Mouse (Mus musculus) gastrocnemius, postnatal 10 days (tissue): ENCODE data around the gene Robo2. TPM values are rescaled to one million over a fixed set of nuclear protein-coding genes. Genes with fewer than 3 reads are reported as not detected.
A peak's percentile ranks its signal among the peaks of the same experiment; 100 is the strongest.

Source experiments
- DNase-seq: peaks from one replicate; pipeline ENCODE4 v3.0.0; 2021; ENCODE audit warnings: mixed read lengths
- long read RNA-seq, 2 experiments: library from polyadenylated mRNA; stranded (forward); transcript quantifications; one replicate each; pipeline ENCODE4 v2.0.0; 2021
- total RNA-seq, 2 experiments: library from RNA; stranded (reverse); gene quantifications; 2 replicates each; pipeline ENCODE4 v1.2.3; 2021

The Robo2 gene
- total RNA-seq: 10 to 100 TPM in 1 of 2 experiments, 1 to 10 TPM in 1; 5.0 to 10.3 TPM
- long read RNA-seq, experiment 1: 0 reads
- long read RNA-seq, experiment 2: 0 reads

DNA sequence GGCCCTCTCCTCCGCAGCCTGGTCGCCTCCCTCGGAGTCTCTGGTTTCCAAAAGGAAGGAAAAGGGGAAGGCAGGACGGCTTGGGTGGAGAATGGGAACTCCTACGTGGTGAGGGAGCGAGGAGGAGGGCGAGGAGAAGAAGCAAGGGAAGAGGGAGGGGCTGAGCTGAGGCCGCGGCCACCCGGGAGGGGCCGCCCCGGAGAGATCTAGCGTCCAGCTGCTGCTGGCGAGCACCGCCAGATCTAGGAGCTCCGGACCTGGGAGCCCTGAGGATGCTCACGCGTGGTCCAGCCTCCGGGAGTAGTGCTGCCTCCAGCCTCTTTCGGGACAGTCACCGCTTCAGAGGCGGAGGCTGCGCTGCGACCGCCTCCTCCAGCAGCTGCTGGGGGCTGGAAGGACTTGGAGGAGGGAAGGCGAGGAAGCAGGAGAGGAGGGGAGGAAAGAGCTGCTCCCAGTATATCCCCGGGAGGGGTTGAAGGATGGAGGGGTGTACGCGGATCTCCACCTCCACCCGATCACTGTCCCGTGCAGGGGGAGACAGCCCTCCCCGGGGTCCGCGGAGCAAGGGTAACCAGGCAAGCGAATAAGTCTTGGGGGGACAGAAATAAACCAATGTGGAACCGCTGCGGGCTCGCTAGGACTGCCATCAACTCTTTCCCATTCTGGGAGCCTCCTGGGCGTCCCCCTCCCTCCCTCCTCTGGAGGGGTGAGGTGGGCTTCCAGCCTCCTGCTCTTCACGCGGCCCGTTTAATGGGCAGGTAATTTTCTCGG is at the start of gene Robo2:
Gene Robo2, minus strand, starts transcription at position 345 of the 771 bp plus-strand sequence.
- DNase-seq: peak; percentile 49

DNA sequence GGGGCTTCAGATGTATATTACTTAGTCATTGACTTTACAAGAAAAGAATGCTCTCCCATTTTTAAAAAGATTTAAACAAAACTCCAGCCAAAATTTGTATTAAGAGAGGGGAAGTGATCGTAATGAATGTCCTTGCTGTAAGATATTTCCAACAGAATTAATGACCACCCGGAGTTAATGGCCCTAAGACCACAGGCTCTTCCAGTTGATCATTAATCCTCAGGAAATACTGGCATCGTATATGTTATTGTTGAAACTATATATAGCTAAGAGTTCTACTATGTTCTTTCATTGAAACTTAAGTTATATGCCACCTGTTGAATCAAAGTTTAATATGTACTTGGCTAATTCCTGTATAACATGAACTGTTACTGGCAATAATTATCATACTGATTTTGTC is 46.5 kb upstream of the Robo2 start:
- no peak for DNase-seq

DNA sequence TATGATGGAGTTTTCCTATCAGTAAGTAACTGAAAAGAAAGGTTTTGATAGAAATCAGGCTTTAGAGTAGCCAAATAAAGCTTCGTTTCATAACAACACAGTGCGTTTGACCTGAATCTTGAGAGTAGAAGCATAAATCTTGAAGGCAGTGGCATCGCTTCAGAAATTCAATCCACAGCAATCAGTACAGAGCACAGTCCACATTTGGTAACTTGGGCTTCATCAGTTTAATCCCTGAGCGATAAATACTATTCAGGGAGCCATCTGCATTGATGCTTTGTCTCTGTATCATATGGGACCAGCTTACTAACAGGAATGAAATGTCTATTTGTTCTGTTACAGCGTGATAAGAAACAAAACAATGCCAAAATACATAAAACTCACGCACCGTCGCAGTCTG is 46.1 kb upstream of the Robo2 start:
- no peak for DNase-seq

DNA sequence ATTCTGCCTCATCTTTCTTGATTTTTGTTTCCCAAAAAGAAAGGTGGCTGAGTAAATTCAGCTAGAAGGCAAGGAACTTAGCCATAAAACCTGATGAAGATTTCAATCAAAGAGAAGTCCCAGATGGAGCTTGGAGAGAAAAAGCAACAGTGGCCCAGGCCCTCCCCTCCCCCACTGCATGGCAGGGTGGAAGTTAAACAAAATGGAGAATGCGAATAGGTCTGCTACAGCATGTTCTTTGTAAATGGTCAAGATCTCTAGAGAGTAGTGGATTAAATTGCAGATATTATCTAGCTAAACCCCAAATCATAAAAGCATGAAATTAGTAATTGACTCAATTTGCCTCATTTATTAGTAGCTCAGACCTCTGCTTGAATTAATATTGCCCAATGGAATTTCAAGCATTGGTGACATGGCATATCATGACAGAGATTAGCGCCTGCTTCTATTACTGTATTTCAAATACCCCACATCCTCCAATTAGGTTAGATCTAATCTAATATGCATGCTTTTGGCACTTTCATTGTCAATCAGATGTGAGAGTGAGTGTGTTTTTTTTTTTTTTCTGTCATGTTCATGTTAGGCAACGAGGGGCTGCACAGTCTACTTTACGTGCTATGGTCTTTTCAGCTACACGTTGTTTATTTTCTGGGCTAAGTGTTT is 45.3 kb upstream of the Robo2 start:
- DNase-seq: no peak

DNA sequence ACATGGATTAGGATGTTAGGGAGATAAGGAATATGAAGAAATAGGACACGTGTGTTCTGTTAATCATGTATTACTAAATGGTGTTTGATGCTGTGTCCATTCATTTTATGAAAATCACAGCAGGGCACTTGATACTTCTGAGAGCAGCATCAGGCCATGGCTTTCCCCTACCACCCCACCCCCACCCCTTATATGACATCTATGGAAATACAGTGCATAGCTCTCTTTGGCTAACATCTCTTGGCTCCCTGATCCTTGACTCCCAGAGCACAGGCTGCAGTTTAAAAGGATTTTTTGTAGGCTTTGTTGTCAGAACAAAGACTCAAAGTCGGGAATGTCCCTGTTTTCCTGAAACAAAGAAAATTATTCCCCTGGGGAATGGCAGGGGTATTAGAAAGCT is 43.6 kb upstream of the Robo2 start:
- DNase-seq: no peak

DNA sequence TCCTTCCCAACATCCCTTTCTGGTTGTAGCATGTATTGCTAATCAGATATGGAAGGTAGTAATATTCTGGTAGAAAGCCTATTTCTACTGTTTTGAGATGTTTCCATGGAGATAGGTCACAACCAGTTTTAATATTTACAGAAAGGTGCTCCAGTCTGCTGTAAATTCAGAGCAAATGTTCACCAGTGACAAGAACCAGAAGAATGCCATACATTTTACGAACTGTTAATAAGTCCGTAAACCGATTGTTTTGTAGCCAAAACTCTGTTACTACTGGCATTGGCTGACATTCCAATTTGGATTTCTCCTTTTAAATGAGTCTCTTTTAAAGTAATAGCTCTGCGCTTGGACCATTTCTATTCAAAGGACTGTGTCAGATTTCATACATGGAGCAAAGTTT is 36.4 kb upstream of the Robo2 start:
- DNase-seq: no peak

DNA sequence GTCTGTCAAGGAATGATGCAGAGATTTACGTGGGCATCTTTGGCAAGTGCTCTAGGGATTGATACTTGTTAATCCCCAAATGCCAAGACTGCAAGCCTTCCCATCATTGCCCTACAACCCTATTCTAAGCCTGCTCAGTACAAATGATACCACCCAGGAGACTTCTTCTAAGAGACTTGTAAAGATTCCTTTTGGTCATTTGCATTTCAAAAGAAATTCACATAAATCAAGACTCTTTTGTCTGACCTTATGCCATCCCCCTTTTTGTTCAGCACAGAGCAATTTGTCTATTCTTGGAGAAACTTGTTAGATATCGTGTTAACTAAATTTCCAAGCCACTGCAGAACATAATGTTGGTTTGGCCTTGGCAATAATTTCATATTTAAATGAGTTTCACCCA is 15.4 kb upstream of the Robo2 start:
- DNase-seq: no peak

DNA sequence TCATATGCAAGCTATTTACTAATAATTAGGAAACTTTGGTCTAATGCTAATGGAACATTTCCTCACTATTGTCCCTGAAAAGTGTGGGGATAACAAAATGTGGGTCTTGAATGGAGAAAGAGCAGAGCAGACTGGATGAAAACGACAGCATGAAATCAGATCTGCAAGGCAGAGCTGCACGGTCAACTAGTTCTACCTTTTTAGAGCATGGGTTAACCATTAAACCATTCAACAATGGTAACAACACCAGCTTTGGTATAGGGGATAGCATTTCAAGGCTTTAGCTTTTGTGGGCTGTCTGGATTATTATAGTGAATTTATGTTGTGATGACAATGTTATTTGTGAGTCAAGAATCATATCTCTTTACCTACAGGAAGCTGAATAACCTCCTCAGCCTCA is 8.7 kb upstream of the Robo2 start:
- no peak for DNase-seq

DNA sequence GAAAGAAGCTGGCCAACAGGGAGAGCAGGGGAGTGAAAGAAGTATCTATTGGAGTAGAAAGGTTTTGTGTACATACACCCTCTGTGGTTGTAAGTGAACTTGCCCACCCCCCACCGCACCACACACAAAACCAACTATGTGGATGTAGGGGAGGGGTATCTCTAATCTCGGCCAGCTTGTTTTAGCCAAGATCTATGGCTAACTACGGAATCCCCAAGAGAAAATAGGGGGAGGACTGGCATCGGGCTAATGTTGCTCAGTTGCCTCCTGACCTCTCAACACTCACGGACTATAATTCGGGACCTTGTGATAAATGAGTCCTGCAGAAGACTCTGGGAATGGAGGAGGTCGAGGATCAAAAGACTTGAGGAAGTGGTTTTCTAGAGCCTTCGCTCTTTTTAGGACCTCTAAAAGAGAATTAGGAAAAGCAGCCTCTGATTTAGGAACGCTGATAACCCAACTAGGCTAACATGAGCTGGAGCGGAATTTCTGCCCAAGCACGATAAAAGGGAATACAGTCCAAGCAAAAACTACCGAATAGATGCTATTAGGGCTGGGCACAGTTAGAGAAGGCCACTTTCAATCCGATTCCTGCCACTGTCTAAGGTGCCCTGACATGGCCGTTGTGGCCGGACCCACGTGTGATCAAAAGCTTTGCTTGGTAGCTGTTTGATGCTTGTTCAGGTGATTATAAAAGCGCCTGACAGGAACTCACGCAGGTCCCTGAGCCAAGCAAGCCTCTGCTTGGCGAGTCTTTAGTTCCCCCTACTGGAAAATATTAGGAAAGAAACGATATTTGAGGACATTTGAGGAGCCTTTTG is 1.1 kb upstream of the Robo2 start:
- DNase-seq: peak; percentile 8

DNA sequence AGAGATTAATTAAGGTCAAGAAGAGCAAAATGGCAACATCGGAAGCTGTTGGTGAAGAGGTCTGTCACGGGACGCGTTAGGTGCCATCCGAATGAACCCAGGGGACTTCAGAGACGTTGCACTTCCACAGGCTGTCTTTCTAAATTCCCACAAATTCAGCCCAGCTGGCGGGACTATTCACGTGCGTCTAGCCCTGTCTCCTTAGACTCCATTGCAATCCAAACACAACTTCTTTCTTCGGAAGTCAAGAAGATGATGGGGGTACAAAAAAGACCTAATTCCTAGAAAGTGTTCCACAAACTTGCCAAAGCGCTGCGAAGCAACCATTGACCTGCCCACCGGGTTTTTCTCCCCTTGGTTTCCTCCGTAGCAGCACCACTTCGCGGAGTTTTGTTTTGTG is 604 bp downstream of the Robo2 start:
- peak; percentile 5 for DNase-seq

DNA sequence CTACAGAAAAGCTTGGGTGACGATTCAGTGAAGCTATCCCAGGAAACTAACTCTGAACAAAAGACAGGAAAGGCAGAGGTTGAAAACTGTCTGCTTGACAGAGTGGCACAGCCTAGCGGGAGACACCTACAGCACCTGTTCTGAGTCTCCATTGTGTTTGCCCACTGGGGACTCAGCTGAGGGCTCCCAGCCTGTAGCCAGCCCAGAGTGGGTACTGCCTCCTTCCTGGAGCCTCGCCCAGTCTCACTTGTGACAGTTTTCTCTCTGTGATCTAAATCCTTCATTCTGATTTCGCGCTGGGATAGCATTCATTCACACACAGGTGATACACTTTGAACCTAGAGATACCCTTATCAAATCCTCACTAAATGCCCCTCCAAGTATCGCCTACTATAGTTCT is 1.5 kb downstream of the Robo2 start:
- peak; percentile 12 for DNase-seq

DNA sequence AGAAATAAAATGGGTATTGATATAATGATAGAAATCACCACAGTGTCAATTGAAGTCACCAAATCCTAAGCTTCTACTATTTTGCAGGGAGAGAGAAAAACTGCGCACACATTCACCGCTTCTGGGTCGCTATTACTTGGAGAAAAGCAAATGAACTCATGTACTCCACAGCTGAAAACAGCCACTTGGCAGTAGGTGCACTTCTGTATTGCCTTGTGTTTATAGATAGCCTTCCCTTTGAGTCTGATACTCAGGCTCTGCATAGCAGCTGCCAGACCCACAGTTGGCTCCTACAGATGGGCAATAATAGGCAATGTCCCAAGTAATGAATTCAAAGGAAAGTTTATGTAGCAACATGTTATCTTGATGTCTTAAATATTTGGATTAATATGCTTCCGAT is 2.1 kb downstream of the Robo2 start:
- no peak for DNase-seq

DNA sequence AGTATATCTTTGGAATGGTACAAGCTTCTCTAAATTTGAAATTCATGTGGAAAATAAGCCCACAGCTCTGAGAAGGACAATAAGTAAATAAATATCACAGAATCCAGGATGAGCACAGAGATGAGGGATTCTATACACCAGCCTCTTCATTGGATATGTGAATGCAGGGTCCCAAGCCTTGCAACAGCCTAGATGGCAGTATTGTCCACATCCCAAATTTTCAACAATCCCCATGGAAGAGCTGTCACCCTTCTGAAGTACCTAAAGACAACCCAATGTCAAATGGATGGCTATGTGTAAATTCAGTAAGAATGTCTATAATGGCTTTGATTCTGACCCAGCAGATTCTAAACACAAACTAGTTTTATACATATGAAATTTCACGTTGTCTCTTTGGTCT is 3.1 kb downstream of the Robo2 start:
- DNase-seq: no peak

DNA sequence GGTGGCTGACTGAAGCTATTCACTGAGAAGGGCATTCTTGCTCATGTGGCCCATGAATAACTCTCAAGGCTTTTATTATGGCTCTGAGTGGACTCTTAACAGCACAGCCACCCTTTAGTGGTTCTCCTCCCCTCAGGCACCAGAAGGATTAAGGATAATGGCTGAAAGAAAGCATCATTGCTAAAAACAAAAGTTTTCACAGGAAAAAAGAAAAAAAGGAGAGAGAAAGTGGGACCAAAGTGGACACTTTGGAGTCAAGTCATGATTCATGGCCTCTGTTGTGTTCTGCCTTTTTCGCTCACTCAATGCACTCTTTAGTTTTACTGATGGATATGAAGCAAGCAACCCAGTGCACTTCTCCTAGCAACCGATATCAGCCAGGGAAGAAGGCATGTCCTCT is 14.3 kb downstream of the Robo2 start:
- DNase-seq: no peak

DNA sequence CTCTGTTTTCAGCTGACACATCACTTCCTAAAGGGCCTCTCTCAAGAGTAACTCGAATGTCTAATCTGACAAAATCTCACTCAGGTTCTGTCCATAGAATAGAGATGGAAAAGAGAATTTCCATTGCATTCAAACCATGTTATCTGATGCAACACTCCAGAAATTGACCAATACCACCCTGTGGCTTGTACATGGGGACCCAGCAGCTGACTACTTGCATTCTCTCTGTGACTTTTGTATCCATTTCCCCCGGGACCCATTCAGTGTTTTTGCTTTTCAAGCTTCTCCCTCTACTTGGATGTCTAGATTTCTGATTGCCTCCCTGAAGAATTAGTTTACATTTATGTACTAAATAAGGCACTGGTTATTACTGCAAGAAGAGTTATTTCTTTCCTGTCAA is 15.9 kb downstream of the Robo2 start:
- DNase-seq: no peak

DNA sequence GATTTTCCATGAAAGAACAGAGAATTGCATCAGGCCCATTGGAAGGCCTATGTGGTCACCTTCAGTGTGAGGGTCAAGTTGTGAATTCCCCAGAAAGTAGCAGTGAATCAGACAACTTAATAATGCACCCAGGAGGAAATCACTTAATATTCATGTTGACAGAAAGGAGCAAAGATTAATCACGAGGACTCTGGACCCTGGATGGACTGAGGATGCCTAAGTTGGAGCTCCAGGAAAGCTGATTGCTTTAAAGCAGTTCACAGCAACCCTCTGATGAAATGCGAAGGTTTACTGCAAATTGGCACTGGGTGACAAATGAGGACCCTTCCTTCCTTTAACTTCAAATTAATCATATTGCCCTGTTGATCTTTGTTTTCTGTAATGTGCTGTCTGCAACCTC is 32.2 kb downstream of the Robo2 start:
- no peak for DNase-seq

DNA sequence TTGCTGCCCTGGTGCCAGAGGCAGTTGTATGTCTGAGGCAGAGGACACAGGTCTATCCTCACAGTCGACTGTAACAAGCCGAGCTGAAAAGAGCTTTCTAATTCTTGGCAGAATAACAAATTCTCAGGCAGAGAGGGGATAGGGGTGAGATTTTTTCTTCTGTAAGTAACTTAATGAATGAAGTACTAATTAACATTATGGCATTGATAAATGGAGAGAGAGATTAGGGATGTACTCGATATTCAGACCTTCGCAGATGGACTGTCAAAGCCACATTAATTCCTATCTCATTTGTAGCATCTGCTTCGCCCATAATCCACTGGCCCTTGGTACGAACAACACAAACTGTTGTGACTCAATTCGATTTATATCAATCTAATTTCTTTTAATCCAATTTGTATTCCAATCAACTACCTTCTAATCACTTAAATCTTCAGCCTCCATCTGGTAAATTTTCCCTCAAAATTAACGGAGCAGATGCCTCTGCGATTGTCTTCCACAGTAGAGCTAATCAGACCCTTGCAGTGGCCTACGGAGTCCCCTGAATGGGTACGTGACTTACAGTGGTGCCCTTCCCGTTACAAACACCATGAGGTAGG is 36.2 kb downstream of the Robo2 start:
- DNase-seq: no peak

DNA sequence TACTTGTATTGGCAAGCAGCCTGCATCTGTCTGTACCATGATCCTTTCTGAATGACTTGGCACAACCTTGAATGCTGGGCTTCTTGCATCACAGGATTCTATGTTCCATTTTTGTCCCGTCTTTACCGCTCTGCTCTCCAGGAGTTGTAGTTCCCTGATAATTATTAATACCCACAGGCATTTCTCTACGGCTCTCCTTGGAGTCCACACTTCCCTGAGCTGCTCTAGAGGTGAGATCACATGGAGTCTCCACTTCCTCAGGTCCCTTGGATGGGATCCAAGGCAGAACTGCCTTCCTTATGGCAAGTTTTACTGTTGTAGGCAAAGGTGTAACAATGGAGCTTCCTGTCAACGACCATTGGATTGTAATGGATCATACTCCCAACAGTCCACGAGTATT is 37.1 kb downstream of the Robo2 start:
- no peak for DNase-seq

DNA sequence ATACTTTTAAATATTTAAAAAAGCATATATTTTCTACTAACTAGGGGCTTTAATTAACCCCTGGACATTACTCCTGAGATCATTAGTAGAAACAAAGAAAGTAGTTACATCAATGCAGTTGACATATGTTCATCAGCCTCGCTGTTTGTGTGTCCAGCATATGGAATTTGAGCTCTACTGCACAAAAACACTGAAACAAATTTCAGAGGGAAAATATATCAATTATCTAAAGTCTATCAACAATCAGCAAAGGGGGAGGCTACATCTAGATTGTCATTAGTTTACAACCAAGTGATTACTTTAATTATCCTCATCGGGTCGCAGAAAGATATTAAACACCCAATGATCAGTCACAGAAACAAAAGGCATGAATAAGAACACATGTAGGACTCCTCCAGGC is 38.2 kb downstream of the Robo2 start:
- DNase-seq: no peak

DNA sequence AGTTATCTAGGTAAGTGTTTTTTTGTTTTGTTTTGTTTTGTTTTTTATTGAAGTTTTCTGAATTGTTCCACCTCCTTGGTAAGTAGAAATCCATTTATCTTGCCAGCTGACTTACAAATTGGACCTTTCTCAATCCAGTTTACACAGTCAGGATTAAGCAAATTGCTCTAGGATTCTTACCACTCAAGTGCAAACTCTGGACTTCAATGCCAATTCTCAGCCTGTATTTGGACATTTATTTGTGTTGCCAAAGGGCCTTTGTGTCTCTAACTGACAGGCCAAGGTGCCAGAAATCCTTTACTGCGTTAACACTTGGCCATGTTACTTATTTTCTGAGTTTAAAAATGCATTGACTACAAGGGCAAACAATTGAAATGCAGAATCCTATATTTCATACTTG is 38.7 kb downstream of the Robo2 start:
- no peak for DNase-seq

DNA sequence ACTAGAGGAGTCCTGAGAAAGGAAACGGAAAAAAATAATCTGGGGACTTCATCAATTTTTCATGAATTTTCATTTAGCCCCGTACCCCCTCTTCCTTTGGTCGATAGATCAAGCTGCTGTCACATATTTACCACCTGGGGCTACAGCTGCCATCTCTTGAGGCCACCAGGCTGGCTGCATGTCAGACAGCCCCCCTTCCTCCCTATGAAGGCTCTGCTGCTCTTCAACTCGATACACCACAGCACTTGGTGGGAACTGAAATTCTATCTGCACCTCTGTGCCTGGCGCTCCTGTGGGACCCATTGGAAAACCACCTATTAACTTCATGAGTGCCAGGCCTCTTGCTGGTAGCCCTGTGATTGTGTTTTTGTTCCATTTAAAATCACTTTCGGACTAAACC is 63.2 kb downstream of the Robo2 start:
- no peak for DNase-seq

DNA sequence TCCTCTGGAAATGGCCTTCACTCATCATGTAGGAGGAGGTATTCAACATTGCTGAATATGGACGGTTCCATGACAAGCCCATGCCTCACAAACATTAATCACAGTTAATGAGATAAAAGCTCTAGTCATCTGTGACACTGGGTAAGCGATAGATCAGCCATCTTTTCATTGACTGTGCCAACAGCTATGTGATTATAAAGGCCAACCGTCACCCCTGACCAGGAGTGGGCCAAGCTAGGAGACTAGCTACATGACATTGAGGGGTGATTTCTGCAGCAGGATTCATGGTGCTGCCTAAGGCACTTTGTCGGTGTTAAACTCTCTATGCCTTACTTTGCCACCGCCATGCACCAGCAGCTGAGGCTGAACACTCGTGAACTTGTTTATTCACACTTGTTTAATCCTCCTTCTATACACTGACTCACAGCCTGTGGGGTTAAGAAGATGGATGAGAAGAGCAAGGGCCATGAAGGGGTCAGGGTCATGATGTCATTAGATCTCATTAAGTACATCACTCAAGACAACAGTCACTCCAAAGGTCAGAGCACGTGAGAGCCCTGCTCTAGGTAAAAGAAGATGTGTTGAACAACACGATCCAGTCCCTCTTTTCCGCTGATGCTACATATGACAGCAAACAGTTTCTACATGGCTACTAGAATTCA is 72.5 kb downstream of the Robo2 start:
- no peak for DNase-seq
